ENCODE assay signal across 8 mouse cellular contexts in the genomic region with DNA sequence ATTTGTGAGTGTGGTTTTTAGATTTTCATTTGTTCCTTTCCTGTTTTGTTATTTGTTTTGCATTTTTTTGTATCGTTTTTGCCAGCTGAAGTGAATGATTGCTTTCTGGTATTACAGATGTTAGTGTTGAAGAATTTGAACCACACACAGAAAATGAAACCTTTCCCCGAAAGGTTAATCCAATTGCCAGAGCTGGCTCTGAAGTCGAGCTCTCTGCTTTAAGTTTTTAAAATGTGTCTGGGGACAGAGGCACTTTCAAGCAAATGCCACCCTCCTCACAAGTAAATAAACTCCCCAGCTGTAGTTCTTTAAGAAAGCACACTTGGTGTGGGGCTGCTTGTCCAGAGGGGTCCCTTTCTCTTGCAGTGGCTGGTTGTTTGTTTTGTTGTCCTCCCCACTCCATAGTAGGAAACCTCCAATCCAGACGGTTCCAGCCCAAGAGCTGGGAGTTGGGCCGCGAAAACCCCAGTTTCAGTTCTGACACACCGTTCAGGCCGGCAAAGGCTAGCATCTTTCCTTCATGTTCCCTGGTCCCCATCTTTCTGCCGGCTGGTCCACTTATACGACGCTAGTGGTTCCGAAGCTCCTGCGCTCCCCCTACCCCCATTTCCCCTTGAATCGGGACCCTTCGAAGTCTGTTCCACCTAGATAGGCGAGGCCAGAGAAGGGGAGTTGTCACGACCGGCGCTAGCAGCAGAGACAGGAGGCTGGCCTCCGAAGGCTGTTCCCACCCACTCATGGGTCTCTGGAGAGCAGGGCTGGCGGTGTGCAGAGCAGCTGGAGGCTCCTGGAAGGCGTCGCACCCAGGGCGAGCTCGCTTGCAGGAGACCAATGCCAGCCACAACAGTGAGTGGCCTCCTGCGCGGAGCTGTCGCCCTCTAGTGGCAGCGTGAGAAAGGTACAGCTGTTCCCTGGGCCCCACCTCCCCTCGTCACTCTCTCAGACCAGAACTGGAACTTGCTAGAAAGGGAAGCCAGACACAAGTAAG. TPM values are rescaled to one million over a fixed set of nuclear protein-coding genes. Genes with fewer than 3 reads are reported as not detected.
DNase-seq lines count a peak whose midpoint lies in the region; ATAC-seq and TF ChIP-seq lines count a peak whose summit lies in the region.

No protein-coding gene starts in this region.

- TF ChIP-seq CTCF in brain, embryonic 14.5 days (IDR thresholded peaks at IDR 0.05; ENCODE audit: borderline replicate concordance, extremely low read depth, insufficient read depth, insufficient read length): peak; percentile 100

- H3K36me3 ChIP-seq in heart, embryonic 11.5 days (ENCODE audit: control insufficient read depth, insufficient read depth, low read length): no peaks in the 10 kb centered on the region
- H3K36me3 ChIP-seq in kidney, embryonic 16.5 days (ENCODE audit: insufficient read depth, low read length): no peaks in the 10 kb centered on the region

- no peaks in the 10 kb centered on the region for H3K9me3 ChIP-seq in heart, embryonic 11.5 days (replicated peaks; ENCODE audit: control insufficient read depth, low read length)
- H3K9me3 ChIP-seq in kidney, embryonic 16.5 days (ENCODE audit: low read length): no peaks in the 10 kb centered on the region

- 6% methylated on average over 30 of the region's 30 CpGs for WGBS in heart, embryonic 11.5 days (ENCODE audit: insufficient replicate concordance)
- WGBS in kidney, embryonic 16.5 days: 6% methylated on average over 30 of the region's 30 CpGs

- H3K27ac ChIP-seq in heart, embryonic 11.5 days (ENCODE audit: low read depth, low read length): peak overlapping the region; percentile 16; the same call in 1 of the 2 replicates
- peak overlapping the region; percentile 81 for H3K27ac ChIP-seq in kidney, embryonic 16.5 days (ENCODE audit: low read length)

- peak; percentile 89 for ATAC-seq in erythroblast, adult 5-6 weeks (replicated peaks; ENCODE audit: low FRiP score, poor library complexity, severe bottlenecking)
- peak; percentile 76 for ATAC-seq in heart, embryonic 11.5 days (replicated peaks; ENCODE audit: insufficient number of reproducible peaks, low FRiP score, low TSS enrichment)
- peak; percentile 100 for ATAC-seq in kidney, embryonic 16.5 days (ENCODE audit: low FRiP score, low TSS enrichment)

- peak overlapping the region; percentile 61 for H3K9ac ChIP-seq in heart, embryonic 11.5 days (ENCODE audit: low read depth, low read length)
- H3K9ac ChIP-seq in kidney, embryonic 16.5 days (replicated peaks; ENCODE audit: low read length): peak overlapping the region; percentile 72

- H3K4me3 ChIP-seq in heart, embryonic 11.5 days (ENCODE audit: low read depth, low read length): peak overlapping the region; percentile 37
- peak overlapping the region; percentile 54 for H3K4me3 ChIP-seq in kidney, embryonic 16.5 days (ENCODE audit: low read length)

- H3K4me1 ChIP-seq in heart, embryonic 11.5 days (ENCODE audit: control insufficient read depth, insufficient read depth, low read length): peaks cover 3% of the 10 kb centered on the region; the same call in 1 of the 2 replicates
- peaks cover 6% of the 10 kb centered on the region; the same call in 1 of the 2 replicates for H3K4me1 ChIP-seq in kidney, embryonic 16.5 days (ENCODE audit: insufficient read depth, low read length)

- H3K4me2 ChIP-seq in heart, embryonic 11.5 days: peak overlapping the region; percentile 72
- H3K4me2 ChIP-seq in kidney, embryonic 16.5 days (replicated peaks; ENCODE audit: low read depth, low read length): peak overlapping the region; percentile 90

- no peak for TF ChIP-seq POLR2A in brain, embryonic 14.5 days (IDR thresholded peaks at IDR 0.05; ENCODE audit: borderline replicate concordance, extremely low read depth, insufficient read depth, insufficient read length, poor library complexity, severe bottlenecking)

- DNase-seq in CD4-positive helper T cell, adult 2 months (ENCODE audit: low read depth, low spot score): peak; percentile 88
- DNase-seq in brain, embryonic 14.5 days (ENCODE audit: low read depth): peak; percentile 95
- DNase-seq in liver: peak; percentile 84
- DNase-seq in monocyte, adult 2 months (ENCODE audit: low read depth in 1 of 2, low spot score in 2 of 2): peak; percentile 79 to 86
- peak; percentile 68 to 78 for DNase-seq in spleen, postnatal 14 days (ENCODE audit: low spot score in 2 of 2)

- H3K27me3 ChIP-seq in heart, embryonic 11.5 days (ENCODE audit: control insufficient read depth, insufficient read depth, low read length): no peaks in the 10 kb centered on the region; the same call in 1 of the 2 replicates
- no peaks in the 10 kb centered on the region for H3K27me3 ChIP-seq in kidney, embryonic 16.5 days (ENCODE audit: insufficient read depth, low read length)

RNA-seq across cellular contexts. Expression of a gene that starts 25.0 kb away (rescaled TPM):
- polyA plus RNA-seq in brain, embryonic 14.5 days (2012; rRNA removed): 3.7 and 16.7 TPM in 2 replicates
- not detected in 2 replicates for total RNA-seq in erythroblast, adult 5-6 weeks (2015; ENCODE audit: low replicate concordance)
- total RNA-seq in erythroblast, adult 5-6 weeks (2017; ENCODE audit: low replicate concordance): not detected in 2 replicates
- polyA plus RNA-seq in heart, embryonic 11.5 days (2014; fragmentation: Nextera tagmentation; extraction: Ambion mirVana): not detected in 2 replicates
- not detected in 2 replicates for polyA plus RNA-seq in kidney, embryonic 16.5 days (2015; fragmentation: Nextera tagmentation; extraction: Ambion mirVana)

Comparison
In these comparisons a context has a peak if more than half of its experiments do, and no peak if none do; other contexts are left out.
1. Peak in every context shown above with its lines: DNase-seq, ATAC-seq, H3K4me3 ChIP-seq and H3K27ac ChIP-seq.